Mouse (Mus musculus): ENCODE results near the gene Gm8122. TPM values are rescaled to one million over a fixed set of nuclear protein-coding genes. Genes with fewer than 3 reads are reported as not detected.

The Gm8122 gene
- total RNA-seq (2023; ENCODE audit: inconsistent age), result not detected in 4 replicates

DNA sequence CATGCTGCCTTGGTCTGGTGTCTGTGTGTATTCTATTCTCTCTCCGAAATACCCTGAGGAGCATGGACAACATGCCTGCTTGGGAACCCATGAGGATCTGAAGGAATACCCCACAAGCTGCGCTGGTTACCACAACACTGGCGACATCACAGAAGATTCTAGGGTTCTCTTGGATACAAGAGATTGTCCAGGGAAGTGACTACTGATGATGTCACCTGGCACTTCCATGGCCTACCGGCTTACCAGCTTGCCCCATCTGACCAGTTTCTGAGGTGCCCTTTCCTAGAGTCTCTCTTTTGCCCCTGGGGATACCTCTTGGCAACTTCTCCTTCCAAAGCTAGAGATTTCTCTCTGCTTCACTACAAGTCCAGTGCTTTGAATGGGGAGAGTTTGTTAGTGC, at the start of gene Gm8122:
Gm8122 (minus strand) TSS at position 101 of the 400 bp plus-strand sequence.

DNA sequence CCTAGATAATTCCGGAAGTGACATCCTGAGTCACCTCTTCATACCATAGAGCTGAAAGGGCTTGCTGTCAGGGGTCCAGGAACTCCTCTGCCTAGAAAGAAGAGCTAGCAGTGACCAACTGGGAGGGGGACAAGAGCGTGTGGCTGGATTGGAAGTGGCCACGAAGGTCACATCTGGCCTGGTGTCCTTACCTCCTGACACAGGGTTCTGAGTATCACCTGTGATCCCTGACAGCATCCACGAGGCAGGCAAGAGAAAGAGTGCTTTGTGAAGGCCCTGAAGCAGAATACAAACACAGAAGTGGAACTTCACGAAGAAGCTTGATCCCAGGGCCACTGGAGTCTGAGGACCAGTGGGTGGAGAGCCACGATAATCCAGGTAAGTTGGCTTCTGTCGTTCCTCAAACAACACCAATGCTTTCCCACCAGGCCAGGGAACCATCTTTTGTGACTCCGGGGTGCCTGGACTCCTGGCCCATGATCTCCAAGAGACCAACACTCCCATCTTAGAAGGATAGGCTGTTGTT, 39.9 kb upstream of the Gm8122 start, which contains the start of gene Gm9732:
Gm9732 (plus strand) TSS at position 51 of the 526 bp plus-strand sequence.

DNA sequence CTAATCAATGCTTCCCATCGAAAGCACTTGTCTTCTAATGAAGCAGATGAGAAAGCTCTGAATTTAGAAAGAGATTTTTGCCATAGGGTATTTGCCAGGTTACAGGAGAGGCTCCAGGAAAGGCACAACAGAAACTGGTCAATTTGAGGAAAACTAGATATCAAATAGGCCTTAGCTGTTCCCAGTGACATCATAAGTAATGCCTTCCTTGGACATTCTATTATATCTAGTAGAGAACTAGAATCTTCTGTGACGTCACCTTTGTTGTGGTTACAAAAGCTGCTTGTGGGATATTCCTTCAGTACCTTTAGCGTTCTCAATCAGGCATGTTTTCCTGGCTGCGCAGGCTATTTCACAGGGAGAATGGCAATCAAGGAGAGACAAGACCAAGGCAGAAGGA, 23.2 kb upstream of the Gm8122 start, which contains the start of gene Gm8126:
Gm8126 (plus strand) TSS at position 301 of the 400 bp plus-strand sequence.

Other genes with a start within 250 kb of the Gm8122 start
- gene Gm8082, start 241.7 kb downstream of the Gm8122 start, total RNA-seq (2023; ENCODE audit: inconsistent age), result not detected in 4 replicates
- not detected in 4 replicates for gene Gm10376, start 219.7 kb downstream of the Gm8122 start, total RNA-seq (2023; ENCODE audit: inconsistent age)
- gene Gm8094, start 158.7 kb downstream of the Gm8122 start, total RNA-seq (2023; ENCODE audit: inconsistent age), result not detected in 4 replicates
- gene Gm8104, start 134.7 kb downstream of the Gm8122 start, total RNA-seq (2023; ENCODE audit: inconsistent age), result not detected in 4 replicates
- gene Gm7233, start 55.4 kb downstream of the Gm8122 start, total RNA-seq (2023; ENCODE audit: inconsistent age), result not detected in 4 replicates
- gene Gm8126, start 23.3 kb upstream of the Gm8122 start, total RNA-seq (2023; ENCODE audit: inconsistent age), result not detected in 4 replicates
- gene Gm9732, start 39.7 kb upstream of the Gm8122 start, total RNA-seq (2023; ENCODE audit: inconsistent age), result not detected in 4 replicates
- not detected in 4 replicates for gene Gm8127, start 58.5 kb upstream of the Gm8122 start, total RNA-seq (2023; ENCODE audit: inconsistent age)
- not detected in 4 replicates for gene 1700001F09Rik, start 112.5 kb upstream of the Gm8122 start, total RNA-seq (2023; ENCODE audit: inconsistent age)
- gene Gm8138, start 181.0 kb upstream of the Gm8122 start, total RNA-seq (2023; ENCODE audit: inconsistent age), result not detected in 4 replicates

All from B cell, adult (primary cell).